Mouse (Mus musculus) spleen, adult 2 months (tissue): ENCODE results near the gene Xpnpep3.

ENCODE experiments used
- CTCF ChIP-seq: fragments of 200-500 bp; IDR thresholded peaks from 2 replicates; pipeline ENCODE4 v1.5.1; 2011; ENCODE audit warnings: mild to moderate bottlenecking, inconsistent platforms; ENCODE audit not compliant: insufficient read depth, insufficient read length, insufficient replicate concordance; ENCODE audit errors: extremely low read depth
- POLR2A ChIP-seq: fragments of 200-500 bp; IDR thresholded peaks from 2 replicates; pipeline ENCODE4 v1.6.1; 2011; ENCODE audit warnings: low read depth, low read length, inconsistent platforms

GRCm38 (mm10) chr15:81483691-81484090 is 83.8 kb downstream of the Xpnpep3 start:
- TF ChIP-seq CTCF (no peak), POLR2A (no peak)
